Mouse (Mus musculus) CH12.LX (cell line): Measurements from ENCODE around the gene Gm14443.

Source experiments
- CTCF ChIP-seq, 2 experiments: IDR thresholded peaks in 1 of 2; conservative IDR thresholded peaks in 1 of 2; 2 replicates each; pipeline ENCODE4 v1.5.1; 2011 to 2012; ENCODE audit warnings: low read depth in 2 of 2, low read length in 2 of 2, improper control_type of control experiment in 1 of 2, inconsistent platforms in 1 of 2, mild to moderate bottlenecking in 1 of 2, moderate library complexity in 1 of 2
- E2F4 ChIP-seq: IDR thresholded peaks from 2 replicates; pipeline ENCODE4 v1.6.1; 2011; ENCODE audit warnings: low read depth, low read length, improper control_type of control experiment; ENCODE audit not compliant: insufficient replicate concordance
- ELF1 ChIP-seq: IDR thresholded peaks from 2 replicates; pipeline ENCODE4 v1.6.1; 2014; ENCODE audit warnings: low read depth, mild to moderate bottlenecking, inconsistent platforms, low read length, improper control_type of control experiment
- EP300 ChIP-seq: IDR thresholded peaks from 2 replicates; pipeline ENCODE4 v1.6.1; 2011; ENCODE audit warnings: low read length, improper control_type of control experiment
- MAFK ChIP-seq: IDR thresholded peaks from 2 replicates; pipeline ENCODE4 v1.6.1; 2011; ENCODE audit warnings: low read length, improper control_type of control experiment; ENCODE audit not compliant: insufficient replicate concordance
- MAX ChIP-seq: IDR thresholded peaks from 2 replicates; pipeline ENCODE4 v1.6.1; 2011; ENCODE audit warnings: low read length, improper control_type of control experiment
- MEF2A ChIP-seq: IDR thresholded peaks from 2 replicates; pipeline ENCODE4 v1.6.1; 2014; ENCODE audit warnings: low read depth, mild to moderate bottlenecking, inconsistent platforms, low read length, improper control_type of control experiment, borderline replicate concordance
- POLR2A ChIP-seq: IDR thresholded peaks from 2 replicates; pipeline ENCODE4 v1.6.1; 2011; ENCODE audit warnings: low read depth, mild to moderate bottlenecking, improper control_type of control experiment, low read length

DNA sequence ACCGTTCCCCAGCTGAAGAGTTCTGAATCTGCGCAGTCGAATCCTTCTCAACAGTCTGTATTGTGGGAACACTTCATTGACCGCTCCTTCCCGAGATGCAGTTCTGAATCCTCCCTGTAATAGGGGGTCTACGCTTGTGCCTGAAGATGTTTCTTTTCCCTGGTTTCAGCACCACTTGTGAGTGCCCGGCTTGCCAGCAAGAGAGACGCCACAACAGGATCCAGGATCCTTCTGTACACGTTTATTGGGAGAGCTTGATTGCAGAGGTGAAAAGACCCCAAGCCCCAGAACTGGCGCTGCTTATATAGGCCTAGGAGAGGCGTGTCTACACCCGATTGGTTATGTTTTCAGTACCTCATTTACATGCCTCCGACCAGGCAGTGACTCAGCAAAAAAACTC lies 19.0 kb downstream of the Gm14443 start:
- TF ChIP-seq MAX (no peak), CTCF (conservative IDR thresholded peaks at IDR 0.05 in 1 of 2, IDR thresholded peaks at IDR 0.05 in 1 of 2; ENCODE audit: low read depth in 2 of 2, low read length in 2 of 2) (no peak), E2F4 (no peak), ELF1 (no peak), EP300 (no peak), POLR2A (no peak), MEF2A (no peak), MAFK (no peak)
